Mouse (Mus musculus) kidney, postnatal 0 days (tissue): ENCODE results near the gene Arpc5. TPM values are rescaled to one million over a fixed set of nuclear protein-coding genes. Genes with fewer than 3 reads are reported as not detected.

Source experiments
- ATAC-seq: fragments of 200-750 bp; cut with Nextera tagmentation; replicated peaks from 2 replicates; pipeline ENCODE4 v1.8.0; 2017; ENCODE audit warnings: low read depth, moderate number of reproducible peaks, moderate TSS enrichment, moderate library complexity; ENCODE audit not compliant: low FRiP score
- DNase-seq: peaks from one replicate; pipeline ENCODE4 v3.0.0-alpha.2; 2016; ENCODE audit warnings: low spot score
- H3K27ac ChIP-seq: fragments of 300-500 bp; sonication (generic); 2 replicates; pipeline ENCODE4 v1.5.1; 2014; ENCODE audit warnings: mild to moderate bottlenecking
- H3K27me3 ChIP-seq: fragments of 300-500 bp; sonication (generic); 2 replicates; pipeline ENCODE4 v1.6.1; 2014; ENCODE audit warnings: low read length, mixed read lengths; ENCODE audit not compliant: insufficient read depth
- H3K36me3 ChIP-seq: fragments of 300-500 bp; sonication (generic); 2 replicates; pipeline ENCODE4 v1.6.1; 2014; ENCODE audit warnings: low read length, mixed read lengths; ENCODE audit not compliant: insufficient read depth
- H3K4me1 ChIP-seq: fragments of 300-500 bp; sonication (generic); replicated peaks from 2 replicates; pipeline ENCODE4 v1.6.1; 2014; ENCODE audit warnings: antibody characterized with exemption, low read length, mixed read lengths; ENCODE audit not compliant: insufficient read depth
- H3K4me2 ChIP-seq: fragments of 300-500 bp; sonication (generic); 2 replicates; pipeline ENCODE4 v1.6.1; 2014; ENCODE audit warnings: mild to moderate bottlenecking, low read length, moderate library complexity, mixed read lengths
- H3K4me3 ChIP-seq: fragments of 300-500 bp; sonication (generic); replicated peaks from 2 replicates; pipeline ENCODE4 v1.5.1; 2014; ENCODE audit warnings: low read depth, low read length
- H3K9ac ChIP-seq: fragments of 300-500 bp; sonication (generic); 2 replicates; pipeline ENCODE4 v1.6.1; 2014; ENCODE audit warnings: low read depth, low read length
- H3K9me3 ChIP-seq: fragments of 300-500 bp; sonication (generic); replicated peaks from 2 replicates; pipeline ENCODE4 v1.6.1; 2016; ENCODE audit warnings: low read length, inconsistent platforms, mixed read lengths
- CTCF ChIP-seq: IDR thresholded peaks from 2 replicates; pipeline ENCODE4 v1.5.1; 2016; ENCODE audit warnings: antibody characterized with exemption, low read depth, mild to moderate bottlenecking, moderate library complexity
- WGBS: fragments of 180-500 bp; shearing (Covaris S2); extraction: QIAGEN DNeasy Blood & Tissue Kit; methylation state at CpG from one replicate; pipeline ENCODE4 v1.1.7; 2014; 5-methylcytosine and 5-hydroxymethylcytosine counted together
- polyA plus RNA-seq: library from polyadenylated mRNA; unstranded; fragments of >200 nt; fragmentation: Nextera tagmentation; extraction: Ambion mirVana; gene quantifications from 2 replicates; pipeline ENCODE4 v1.2.1, GENCODE M21; 2015

Arpc5 gene
- 294 and 307 TPM in 2 replicates for polyA plus RNA-seq

DNA sequence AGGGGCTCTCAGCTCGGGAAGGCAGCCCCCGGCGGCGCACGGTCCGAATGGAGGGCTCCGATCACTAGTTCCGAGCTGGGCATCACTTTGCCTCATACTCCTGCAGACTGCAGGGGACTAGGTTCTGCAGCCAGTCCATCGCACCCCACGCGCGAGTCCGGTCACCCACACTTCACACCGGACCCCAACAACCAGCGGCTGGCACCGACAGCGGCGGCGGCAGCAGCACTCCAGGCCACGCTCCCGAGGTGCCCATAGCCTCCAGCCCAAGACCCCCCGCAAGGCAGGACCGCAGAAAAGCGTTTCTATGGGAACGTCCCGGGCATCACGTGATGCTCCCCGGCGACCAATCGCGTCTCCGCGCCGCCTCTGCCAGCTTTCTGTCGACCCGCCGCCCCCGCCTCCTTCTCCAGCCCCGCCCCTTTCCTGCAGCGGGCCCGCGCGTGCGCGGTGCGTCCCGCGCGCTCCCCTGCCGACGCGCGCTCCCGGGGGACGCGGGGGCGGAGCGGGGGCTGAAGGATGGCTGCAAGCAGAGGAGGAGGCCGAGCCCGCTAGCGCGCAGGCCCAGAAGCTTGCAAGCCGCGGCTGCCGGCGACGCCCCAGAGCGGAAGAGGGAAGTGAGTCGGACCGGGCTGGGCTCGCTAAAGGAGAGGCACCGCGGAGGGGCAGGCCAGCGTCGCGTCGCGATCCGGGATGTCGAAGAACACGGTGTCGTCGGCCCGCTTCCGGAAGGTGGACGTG is at the start of gene Arpc5, which contains the start of gene Rgl1:
TSS of gene Arpc5 (plus strand) at position 511 of the 741 bp plus-strand sequence.
TSS of gene Rgl1 (minus strand) at position 320 of the 741 bp plus-strand sequence.
- Histone ChIP-seq H3K4me1 (no peaks in the 10 kb centered on the region), H3K4me2 (peak within 1 kb of the TSS; percentile 83), H3K9ac (peak within 1 kb of the TSS; percentile 92), H3K4me3 (peak within 1 kb of the TSS; percentile 91), H3K9me3 (no peaks in the 10 kb centered on the region), H3K27ac (peak within 1 kb of the TSS; percentile 92), H3K27me3 (no peaks in the 10 kb centered on the region), H3K36me3 (peaks cover 15% of the 10 kb centered on the region; the same call in 1 of the 2 replicates)
- under 1% methylated on average over 72 of the region's 86 CpGs for WGBS
- TF ChIP-seq CTCF = no peak
- DNase-seq (peak; percentile 98), ATAC-seq (peak; percentile 96)

DNA sequence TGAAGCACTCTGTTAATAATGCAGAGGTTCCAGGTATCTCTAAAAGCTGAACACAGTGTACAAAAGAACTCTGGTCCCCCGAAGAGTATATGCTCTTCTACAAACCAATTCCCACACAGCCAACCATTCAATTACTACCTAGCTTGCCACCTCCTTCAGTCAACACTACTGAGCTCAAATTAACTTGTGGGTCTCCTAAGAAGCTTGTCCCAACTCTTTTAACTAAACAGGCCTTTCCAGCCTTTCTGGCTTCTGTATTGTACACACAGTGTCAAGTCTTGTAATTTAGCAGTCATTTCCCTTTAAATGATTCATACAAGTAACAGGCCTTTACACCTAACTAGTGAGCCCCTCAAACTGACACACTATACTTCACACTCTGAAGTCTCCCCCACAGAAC is 49.0 kb upstream of the Arpc5 start:
- Histone ChIP-seq H3K9ac (no peak overlapping the region), H3K27me3 (no peaks in the 10 kb centered on the region), H3K4me1 (no peaks in the 10 kb centered on the region), H3K36me3 (no peaks in the 10 kb centered on the region), H3K4me3 (no peak overlapping the region), H3K27ac (no peak overlapping the region), H3K4me2 (no peak overlapping the region), H3K9me3 (no peaks in the 10 kb centered on the region)
- DNase-seq (no peak), ATAC-seq (no peak)
- TF ChIP-seq CTCF = no peak
- WGBS = 50% methylated on average over 1 of the region's 1 CpGs

- 57% methylated on average over 6 of the region's 6 CpGs for WGBS
- H3K9ac ChIP-seq = no peak overlapping the region
- no peaks in the 10 kb centered on the region for H3K9me3 ChIP-seq
- H3K4me2 ChIP-seq = no peak overlapping the region
- no peaks in the 10 kb centered on the region for H3K36me3 ChIP-seq
- H3K27me3 ChIP-seq = no peaks in the 10 kb centered on the region
- ATAC-seq (no peak), DNase-seq (no peak)
- no peak overlapping the region for H3K27ac ChIP-seq
- no peak for TF ChIP-seq CTCF
- H3K4me3 ChIP-seq = no peak overlapping the region
- no peaks in the 10 kb centered on the region for H3K4me1 ChIP-seq
These were observed 48.1 kb upstream of the Arpc5 start for GRCm38 (mm10) chr1:152718200-152718599.

DNA sequence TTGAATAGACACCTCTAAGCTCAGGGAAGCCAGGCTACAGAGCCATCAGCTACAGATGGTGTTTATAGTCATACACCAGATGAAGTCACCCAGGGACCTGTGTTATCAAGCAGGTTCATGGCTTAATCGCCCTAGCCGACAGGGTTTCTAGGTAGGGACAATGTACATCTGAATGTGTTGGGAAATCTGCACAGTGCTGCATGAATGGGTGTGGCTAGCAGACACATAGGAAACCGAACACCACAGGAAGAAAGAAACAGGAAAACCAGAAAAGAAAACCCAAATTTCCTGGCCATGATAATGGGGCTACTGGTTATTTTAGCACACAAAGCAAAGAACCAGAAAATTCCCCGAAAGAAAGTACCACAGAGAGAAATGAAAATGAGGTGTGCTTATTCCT is 45.4 kb upstream of the Arpc5 start:
- DNase-seq (no peak), ATAC-seq (no peak)
- H3K36me3 ChIP-seq = no peaks in the 10 kb centered on the region
- WGBS = 81% methylated on average over 4 of the region's 4 CpGs
- no peak overlapping the region for H3K9ac ChIP-seq
- H3K9me3 ChIP-seq = no peaks in the 10 kb centered on the region
- H3K4me1 ChIP-seq = no peaks in the 10 kb centered on the region
- no peak for TF ChIP-seq CTCF
- no peak overlapping the region for H3K27ac ChIP-seq
- no peaks in the 10 kb centered on the region for H3K27me3 ChIP-seq
- H3K4me2 ChIP-seq = no peak overlapping the region
- no peak overlapping the region for H3K4me3 ChIP-seq

DNA sequence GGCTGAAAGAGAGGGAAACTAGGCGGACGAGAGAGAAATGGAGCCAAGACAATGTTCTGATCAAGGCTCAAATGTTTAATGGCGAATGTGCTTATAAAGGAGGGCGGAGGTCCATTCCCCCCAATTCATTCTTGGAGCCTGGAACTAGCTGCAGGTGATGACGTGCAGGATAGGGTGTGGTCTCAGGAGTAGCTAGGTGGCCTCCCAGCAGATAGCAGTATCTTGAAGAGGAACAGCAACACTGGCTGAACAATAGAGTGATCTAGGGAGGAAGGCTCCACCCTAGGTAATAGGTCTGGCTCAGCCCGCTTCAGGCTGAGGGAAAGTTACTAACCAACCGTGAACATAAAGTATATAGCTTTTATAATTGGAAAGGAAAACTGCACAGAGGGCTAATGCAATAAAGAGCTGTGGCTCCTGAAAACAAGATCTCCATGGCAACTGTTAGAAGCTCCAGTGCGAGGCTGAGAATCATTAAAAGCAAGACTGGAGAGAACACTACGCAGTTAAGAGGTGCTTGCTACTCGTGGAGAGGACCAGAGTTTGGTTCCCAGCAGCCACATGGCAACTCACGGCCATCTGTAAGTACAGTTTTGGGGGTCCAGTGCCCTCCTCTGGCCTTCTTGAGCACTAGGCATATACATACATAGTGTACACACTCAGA is 44.7 kb upstream of the Arpc5 start:
- Histone ChIP-seq H3K4me1 (no peaks in the 10 kb centered on the region), H3K27ac (no peak overlapping the region), H3K36me3 (no peaks in the 10 kb centered on the region), H3K4me3 (no peak overlapping the region), H3K27me3 (no peaks in the 10 kb centered on the region), H3K9me3 (no peaks in the 10 kb centered on the region), H3K4me2 (no peak overlapping the region), H3K9ac (no peak overlapping the region)
- 82% methylated on average over 11 of the region's 11 CpGs for WGBS
- ATAC-seq = no peak
- TF ChIP-seq CTCF = no peak
- no peak for DNase-seq

DNA sequence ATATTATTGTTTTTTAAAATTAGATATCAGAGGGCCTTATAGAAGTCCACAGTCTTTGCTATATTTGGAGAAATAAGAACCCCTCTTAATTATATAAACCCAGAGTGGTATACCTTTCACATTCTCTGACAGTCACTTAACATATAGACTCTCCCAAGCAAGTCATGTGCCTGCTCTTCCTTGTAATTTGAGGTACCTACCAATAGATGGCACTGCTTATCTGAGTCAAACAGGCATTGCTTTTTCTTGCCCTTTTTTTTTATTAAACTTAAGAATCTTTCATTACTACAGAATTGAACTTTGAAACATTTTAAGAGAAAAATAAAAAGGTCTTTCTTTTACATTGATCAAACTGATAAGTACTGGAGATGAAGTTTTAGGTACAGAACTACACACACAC is 42.1 kb upstream of the Arpc5 start:
- no peak for ATAC-seq
- no peak for DNase-seq
- Histone ChIP-seq H3K9ac (no peak overlapping the region), H3K4me3 (no peak overlapping the region), H3K4me2 (no peak overlapping the region), H3K27me3 (no peaks in the 10 kb centered on the region), H3K27ac (no peak overlapping the region), H3K36me3 (no peaks in the 10 kb centered on the region), H3K4me1 (no peaks in the 10 kb centered on the region), H3K9me3 (no peaks in the 10 kb centered on the region)
- peak; percentile 34; the same call in 1 of the 2 replicates for TF ChIP-seq CTCF
